Mouse (Mus musculus): Measurements from ENCODE around the gene Tnfaip2.

DNA sequence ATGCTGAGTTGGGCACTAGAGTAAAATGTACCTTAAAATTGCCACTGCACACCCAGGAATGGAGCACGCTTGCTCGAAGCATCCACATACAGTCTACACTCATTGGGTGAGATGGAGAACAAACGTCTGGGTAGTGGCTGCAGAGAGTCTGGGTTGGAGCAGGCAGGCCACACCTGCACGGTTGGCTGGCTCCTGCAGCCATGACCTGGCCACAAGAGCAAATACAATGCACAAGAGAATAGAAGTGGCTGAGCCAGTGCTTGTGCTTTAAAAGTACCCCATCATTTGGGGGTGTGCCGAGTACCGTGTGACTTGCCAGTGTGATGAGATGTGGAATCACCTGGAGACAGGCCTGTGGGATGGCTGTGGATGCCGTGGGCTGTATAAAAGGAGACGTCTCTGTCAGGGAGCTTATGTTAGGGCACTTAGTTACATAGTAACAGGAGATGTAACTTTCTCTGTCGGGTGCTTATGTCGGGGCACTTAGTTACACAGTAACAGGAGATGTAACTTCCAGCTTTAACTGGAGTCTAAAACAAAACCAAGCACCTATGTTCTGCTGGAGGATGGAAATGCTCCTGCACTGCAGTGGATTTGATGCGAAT lies 47.1 kb downstream of the Tnfaip2 start:
- no peak for TF ChIP-seq CTCF (IDR thresholded peaks at IDR 0.05; ENCODE audit: low read depth)
- TF ChIP-seq EP300 (IDR thresholded peaks at IDR 0.05; ENCODE audit: low read depth) = no peak
